Mouse (Mus musculus) embryonic facial prominence, embryonic 15.5 days (tissue): Measurements from ENCODE around the gene Zcchc24. TPM values are rescaled to one million over a fixed set of nuclear protein-coding genes. Genes with fewer than 3 reads are reported as not detected.

Source experiments
- ATAC-seq: fragments of 200-750 bp; cut with Nextera tagmentation; 2 replicates; pipeline ENCODE4 v1.8.0; 2017; ENCODE audit warnings: low read depth, moderate TSS enrichment; ENCODE audit not compliant: insufficient number of reproducible peaks, low FRiP score, low TSS enrichment
- H3K27ac ChIP-seq: fragments of 300-500 bp; sonication (generic); replicated peaks from 2 replicates; pipeline ENCODE4 v1.5.1; 2015; ENCODE audit warnings: mild to moderate bottlenecking, inconsistent platforms
- H3K27me3 ChIP-seq: fragments of 300-500 bp; sonication (generic); 2 replicates; pipeline ENCODE4 v1.6.1; 2015; ENCODE audit warnings: inconsistent platforms
- H3K36me3 ChIP-seq: fragments of 300-500 bp; sonication (generic); 2 replicates; pipeline ENCODE4 v1.6.1; 2015; ENCODE audit warnings: mild to moderate bottlenecking, inconsistent platforms
- H3K4me1 ChIP-seq: fragments of 300-500 bp; sonication (generic); 2 replicates; pipeline ENCODE4 v1.6.1; 2015; ENCODE audit warnings: inconsistent platforms
- H3K4me2 ChIP-seq: fragments of 300-500 bp; sonication (generic); replicated peaks from 2 replicates; pipeline ENCODE4 v1.6.1; 2015; ENCODE audit warnings: mild to moderate bottlenecking, inconsistent platforms
- H3K4me3 ChIP-seq: fragments of 300-500 bp; sonication (generic); replicated peaks from 2 replicates; pipeline ENCODE4 v1.5.1; 2015; ENCODE audit warnings: mild to moderate bottlenecking, inconsistent platforms
- H3K9ac ChIP-seq: fragments of 300-500 bp; sonication (generic); 2 replicates; pipeline ENCODE4 v1.6.1; 2015; ENCODE audit warnings: inconsistent platforms
- H3K9me3 ChIP-seq: fragments of 300-500 bp; sonication (generic); replicated peaks from 2 replicates; pipeline ENCODE4 v1.6.1; 2016; ENCODE audit warnings: inconsistent platforms
- whole genome bisulfite sequencing: fragments of 180-500 bp; shearing (Covaris S2); methylation state at CpG from one replicate; pipeline ENCODE4 v1.1.7; 2015; 5-methylcytosine and 5-hydroxymethylcytosine counted together
- polyA plus RNA-seq: library from polyadenylated mRNA; unstranded; fragments of >200 nt; fragmentation: Nextera tagmentation; extraction: Ambion mirVana; gene quantifications from 2 replicates; pipeline ENCODE4 v1.2.1, GENCODE M21; 2015

Zcchc24 gene
- polyA plus RNA-seq, 1 experiment from 2014 or later: 34.0 TPM

GRCm38 (mm10) chr14:25713443-25713842 is 55.4 kb downstream of the Zcchc24 start:
- Histone ChIP-seq H3K9me3 (no peaks in the 10 kb centered on the region), H3K4me2 (no peak overlapping the region), H3K4me1 (peaks cover 48% of the 10 kb centered on the region), H3K27me3 (no peaks in the 10 kb centered on the region), H3K4me3 (no peak overlapping the region), H3K36me3 (0 out of 2 replicates have a peak, but pooled peaks cover 5% of the 10 kb centered on the region), H3K27ac (no peak overlapping the region), H3K9ac (no peak overlapping the region)
- 9% methylated on average over 4 of the region's 4 CpGs for WGBS
- no peak for ATAC-seq

- H3K4me3 ChIP-seq: no peak overlapping the region
- no peaks in the 10 kb centered on the region for H3K27me3 ChIP-seq
- no peak for ATAC-seq
- H3K9ac ChIP-seq: no peak overlapping the region
- 45% methylated on average over 8 of the region's 8 CpGs for WGBS
- H3K4me1 ChIP-seq: peaks cover 47% of the 10 kb centered on the region
- H3K4me2 ChIP-seq: no peak overlapping the region
- no peaks in the 10 kb centered on the region for H3K9me3 ChIP-seq
- H3K36me3 ChIP-seq: 0 out of 2 replicates have a peak, but pooled peaks cover 5% of the 10 kb centered on the region
- H3K27ac ChIP-seq: 0 out of 2 replicates have a peak overlapping the region, but pooled peaks have one; percentile 4
These were observed 57.2 kb downstream of the Zcchc24 start for GRCm38 (mm10) chr14:25711602-25712001.

DNA sequence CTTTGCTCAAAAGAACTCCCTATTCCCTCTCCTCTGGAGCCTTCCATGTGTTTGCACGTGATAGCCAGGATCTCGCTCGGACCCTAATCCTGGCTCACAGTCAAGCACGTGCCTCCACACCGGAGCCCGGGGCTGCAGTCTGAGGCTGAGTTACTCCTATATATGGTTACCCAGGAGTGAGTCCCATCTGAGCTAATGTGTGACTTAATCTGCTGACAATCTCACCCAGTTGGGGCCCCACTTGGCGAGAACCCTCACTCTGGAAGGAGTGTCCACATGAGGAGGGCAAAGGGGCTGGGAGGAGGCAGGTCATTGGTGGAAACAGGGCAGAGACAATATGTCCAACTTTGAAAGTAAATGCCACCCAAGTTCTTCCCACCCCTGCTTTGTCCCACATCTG is 57.7 kb downstream of the Zcchc24 start:
- Histone ChIP-seq H3K36me3 (0 out of 2 replicates have a peak, but pooled peaks cover 5% of the 10 kb centered on the region), H3K27ac (0 out of 2 replicates have a peak overlapping the region, but pooled peaks have one; percentile 4), H3K9me3 (no peaks in the 10 kb centered on the region), H3K4me1 (peaks cover 47% of the 10 kb centered on the region), H3K4me3 (no peak overlapping the region), H3K27me3 (no peaks in the 10 kb centered on the region), H3K4me2 (no peak overlapping the region), H3K9ac (no peak overlapping the region)
- WGBS: 44% methylated on average over 7 of the region's 7 CpGs
- ATAC-seq: no peak

- no peak overlapping the region for H3K9ac ChIP-seq
- 0 out of 2 replicates have a peak, but pooled peaks cover 5% of the 10 kb centered on the region for H3K36me3 ChIP-seq
- H3K27me3 ChIP-seq: no peaks in the 10 kb centered on the region
- H3K4me2 ChIP-seq: no peak overlapping the region
- peaks cover 47% of the 10 kb centered on the region for H3K4me1 ChIP-seq
- H3K27ac ChIP-seq: no peak overlapping the region
- ATAC-seq: no peak
- WGBS: 52% methylated on average over 4 of the region's 4 CpGs
- no peak overlapping the region for H3K4me3 ChIP-seq
- H3K9me3 ChIP-seq: no peaks in the 10 kb centered on the region
These were observed 58.2 kb downstream of the Zcchc24 start for GRCm38 (mm10) chr14:25710681-25711080.

GRCm38 (mm10) chr14:25710073-25710472 is 58.8 kb downstream of the Zcchc24 start:
- H3K9ac ChIP-seq: no peak overlapping the region
- no peaks in the 10 kb centered on the region for H3K27me3 ChIP-seq
- peaks cover 47% of the 10 kb centered on the region for H3K4me1 ChIP-seq
- no peak overlapping the region for H3K4me3 ChIP-seq
- ATAC-seq: no peak
- no peak overlapping the region for H3K4me2 ChIP-seq
- H3K36me3 ChIP-seq: 0 out of 2 replicates have a peak, but pooled peaks cover 2% of the 10 kb centered on the region
- H3K27ac ChIP-seq: no peak overlapping the region
- no peaks in the 10 kb centered on the region for H3K9me3 ChIP-seq
- WGBS: 69% methylated on average over 4 of the region's 4 CpGs

- H3K9ac ChIP-seq: no peak overlapping the region
- 83% methylated on average over 2 of the region's 2 CpGs for WGBS
- ATAC-seq: 0 out of 2 replicates have a peak, but pooled peaks have one; percentile 17
These were observed 59.9 kb downstream of the Zcchc24 start for GRCm38 (mm10) chr14:25708917-25709316.

GRCm38 (mm10) chr14:25708451-25708850 is 60.4 kb downstream of the Zcchc24 start:
- Histone ChIP-seq H3K36me3 (no peaks in the 10 kb centered on the region), H3K27ac (peak overlapping the region; percentile 66), H3K4me3 (no peak overlapping the region), H3K4me1 (peaks cover 40% of the 10 kb centered on the region), H3K9me3 (no peaks in the 10 kb centered on the region), H3K4me2 (no peak overlapping the region), H3K27me3 (no peaks in the 10 kb centered on the region), H3K9ac (no peak overlapping the region)
- ATAC-seq: peak; percentile 45; the same call in 1 of the 2 replicates
- 44% methylated on average over 4 of the region's 4 CpGs for WGBS

More at GRCm38 (mm10) chr14:25708917-25709316, 59.9 kb downstream of the Zcchc24 start:
- peaks cover 42% of the 10 kb centered on the region for H3K4me1 ChIP-seq
- H3K9me3 ChIP-seq: no peaks in the 10 kb centered on the region
- no peaks in the 10 kb centered on the region for H3K27me3 ChIP-seq
- no peaks in the 10 kb centered on the region for H3K36me3 ChIP-seq
- peak overlapping the region; percentile 66 for H3K27ac ChIP-seq
- H3K4me2 ChIP-seq: no peak overlapping the region
- H3K4me3 ChIP-seq: no peak overlapping the region

- no peak for ATAC-seq
- Histone ChIP-seq H3K27ac (peak overlapping the region; percentile 66), H3K4me2 (no peak overlapping the region), H3K4me1 (peaks cover 40% of the 10 kb centered on the region), H3K9ac (no peak overlapping the region), H3K36me3 (no peaks in the 10 kb centered on the region), H3K4me3 (no peak overlapping the region), H3K27me3 (no peaks in the 10 kb centered on the region), H3K9me3 (no peaks in the 10 kb centered on the region)
- 40% methylated on average over 5 of the region's 5 CpGs for WGBS
These were observed 61.1 kb downstream of the Zcchc24 start for GRCm38 (mm10) chr14:25707691-25708181.

- H3K9ac ChIP-seq: no peak overlapping the region
- H3K27me3 ChIP-seq: no peaks in the 10 kb centered on the region
- no peak overlapping the region for H3K27ac ChIP-seq
- no peaks in the 10 kb centered on the region for H3K9me3 ChIP-seq
- no peak for ATAC-seq
- peaks cover 39% of the 10 kb centered on the region for H3K36me3 ChIP-seq
- 0 out of 2 replicates have a peak, but pooled peaks cover 5% of the 10 kb centered on the region for H3K4me1 ChIP-seq
- no peak overlapping the region for H3K4me3 ChIP-seq
- no peak overlapping the region for H3K4me2 ChIP-seq
These were observed 66.9 kb downstream of the Zcchc24 start for GRCm38 (mm10) chr14:25701986-25702385.

DNA sequence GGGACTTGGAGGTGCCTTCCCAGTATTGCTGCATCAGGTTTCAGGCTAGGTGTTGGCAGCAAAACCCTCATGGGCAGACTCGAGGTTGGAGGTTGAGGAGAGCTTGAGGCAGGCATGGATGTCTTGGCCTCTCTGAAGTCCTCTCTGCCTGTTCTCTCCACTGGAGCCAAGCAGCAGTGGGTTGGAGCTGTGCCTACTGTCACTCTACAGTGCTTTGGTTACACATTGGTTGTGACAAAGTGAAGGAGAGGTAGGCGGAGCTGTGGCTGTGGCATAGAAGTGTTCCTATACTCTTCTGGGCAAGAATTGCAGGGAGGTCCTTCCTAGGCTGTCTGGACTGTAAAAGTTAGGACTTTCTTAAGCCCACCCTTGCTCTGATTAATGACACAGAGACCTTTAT is 72.5 kb downstream of the Zcchc24 start:
- no peak for ATAC-seq
- H3K4me3 ChIP-seq: no peak overlapping the region
- 63% methylated on average over 2 of the region's 2 CpGs for WGBS
- no peak overlapping the region for H3K4me2 ChIP-seq
- no peak overlapping the region for H3K27ac ChIP-seq
- H3K9ac ChIP-seq: no peak overlapping the region
- peaks cover 37% of the 10 kb centered on the region for H3K4me1 ChIP-seq
- no peaks in the 10 kb centered on the region for H3K27me3 ChIP-seq
- peaks cover 49% of the 10 kb centered on the region for H3K36me3 ChIP-seq
- no peaks in the 10 kb centered on the region for H3K9me3 ChIP-seq

DNA sequence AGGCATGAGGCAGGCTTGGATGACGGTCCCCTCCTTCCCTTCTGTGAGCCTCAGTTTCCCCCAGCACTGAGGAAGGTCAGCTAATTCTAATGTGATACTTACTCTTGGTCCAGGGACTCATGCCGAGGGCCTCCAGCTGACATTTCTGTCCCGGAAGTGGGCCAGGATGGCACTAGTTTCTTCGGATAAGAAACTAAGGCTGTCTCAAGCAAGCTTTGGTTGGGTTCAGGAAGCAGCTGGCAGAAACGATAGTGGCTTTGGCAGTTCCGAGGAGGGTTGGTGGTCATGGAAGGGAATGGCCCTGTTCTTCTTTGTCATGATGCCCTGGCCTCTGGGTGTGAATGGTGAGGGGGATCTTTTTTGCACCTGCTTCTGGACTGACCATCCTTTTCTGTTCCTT is 73.8 kb downstream of the Zcchc24 start:
- peak overlapping the region; percentile 78 for H3K4me2 ChIP-seq
- WGBS: 48% methylated on average over 6 of the region's 6 CpGs

GRCm38 (mm10) chr14:25694569-25694897 is 74.3 kb downstream of the Zcchc24 start:
- Histone ChIP-seq H3K4me3 (peak overlapping the region; percentile 78), H3K27ac (0 out of 2 replicates have a peak overlapping the region, but pooled peaks have one; percentile 51), H3K4me2 (peak overlapping the region; percentile 78), H3K4me1 (peaks cover 37% of the 10 kb centered on the region), H3K27me3 (no peaks in the 10 kb centered on the region), H3K9me3 (no peaks in the 10 kb centered on the region), H3K9ac (peak overlapping the region; percentile 84), H3K36me3 (peaks cover 34% of the 10 kb centered on the region)
- ATAC-seq: no peak
- 1% methylated on average over 10 of the region's 10 CpGs for WGBS

More for the DNA sequence above, 73.8 kb downstream of the Zcchc24 start:
- ATAC-seq: no peak
- Histone ChIP-seq H3K27ac (no peak overlapping the region), H3K9me3 (no peaks in the 10 kb centered on the region), H3K9ac (0 out of 2 replicates have a peak overlapping the region, but pooled peaks have one; percentile 6), H3K36me3 (peaks cover 39% of the 10 kb centered on the region), H3K4me3 (peak overlapping the region; percentile 78), H3K27me3 (no peaks in the 10 kb centered on the region), H3K4me1 (peaks cover 37% of the 10 kb centered on the region)
